Mouse (Mus musculus) subcutaneous adipose tissue, adult 2 months (tissue): ENCODE results near the gene Zfp873. TPM values are rescaled to one million over a fixed set of nuclear protein-coding genes. Genes with fewer than 3 reads are reported as not detected.

ENCODE experiments used
- polyA plus RNA-seq: library from polyadenylated mRNA; depleted of rRNA; stranded (reverse); fragments of >200 nt; gene quantifications from 2 replicates; pipeline ENCODE4 v1.2.3, GENCODE M21; 2012; ENCODE audit warnings: low replicate concordance; rRNA removed

The Zfp873 gene
- polyA plus RNA-seq = 1.5 and 1.9 TPM in 2 replicates

GRCm38 (mm10) chr10:82047597-82048459 lies at the start of gene Zfp873:
Zfp873 (plus strand) TSS chr10:82048123.

DNA sequence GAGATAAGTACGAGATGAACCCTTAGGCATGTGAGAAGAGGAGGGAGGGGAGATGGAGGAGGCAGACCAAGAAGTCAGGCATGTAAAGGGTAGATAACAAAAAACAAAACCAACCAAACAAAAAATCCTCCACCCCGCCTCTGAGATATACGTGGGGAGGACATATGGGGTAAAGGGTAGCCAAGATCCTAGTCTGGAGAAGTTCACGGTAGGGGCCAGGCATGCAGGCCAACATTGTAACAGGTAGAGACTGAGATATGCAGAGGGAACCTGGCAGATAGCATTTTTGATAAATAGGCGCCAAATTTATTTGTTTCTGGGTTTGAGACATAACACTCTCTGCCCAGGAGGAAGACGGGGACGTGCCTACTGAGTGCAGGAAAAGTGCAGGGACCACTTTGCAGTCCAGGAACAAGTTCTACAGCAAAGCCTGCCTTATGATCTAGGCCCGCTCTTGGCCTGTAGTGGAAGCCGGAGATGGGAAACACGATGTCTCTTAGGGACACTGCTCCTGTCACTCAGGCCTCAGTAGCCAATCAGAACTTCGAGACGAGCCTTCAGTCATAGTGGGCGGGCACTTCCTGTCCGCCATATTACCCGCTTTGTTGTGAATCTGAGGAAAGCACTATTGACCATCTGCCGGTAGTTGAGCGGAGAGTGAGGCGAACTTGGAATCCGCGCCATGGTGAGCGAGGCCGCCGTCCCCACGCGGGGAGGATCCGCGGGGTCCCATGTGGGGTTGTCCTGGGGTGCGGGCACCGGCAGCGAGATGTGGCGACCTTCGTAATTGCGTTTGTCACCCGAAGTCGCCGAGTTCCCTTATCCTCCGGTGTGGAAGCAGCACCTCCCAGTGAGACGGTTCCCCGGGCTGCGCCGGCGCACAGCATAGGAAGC lies 35.1 kb downstream of the Zfp873 start, which contains the start of gene BC024063:
TSS of gene BC024063 (plus strand) at position 626 of the 894 bp plus-strand sequence.

Other genes with a start within 250 kb of the Zfp873 start
- gene Gm4767, start 235.9 kb upstream of the Zfp873 start, polyA plus RNA-seq = not detected in 2 replicates
- gene Gm32687, start 184.2 kb upstream of the Zfp873 start, polyA plus RNA-seq = 0.21 and 0.84 TPM in 2 replicates
- gene Zfp781, start 117.6 kb upstream of the Zfp873 start, polyA plus RNA-seq = 0.14 and 0.49 TPM in 2 replicates
- gene BC024063, start 35.2 kb downstream of the Zfp873 start, polyA plus RNA-seq = 0.04 and 0.44 TPM in 2 replicates
- 0.43 and 0.45 TPM in 2 replicates for gene AU041133, start 79.9 kb downstream of the Zfp873 start, polyA plus RNA-seq
- gene Zfp938, start 193.2 kb downstream of the Zfp873 start, polyA plus RNA-seq = 1.4 and 2.0 TPM in 2 replicates